Mouse (Mus musculus) forebrain, embryonic 11.5 days (tissue): Measurements from ENCODE around the gene Wnt9a. TPM values are rescaled to one million over a fixed set of nuclear protein-coding genes. Genes with fewer than 3 reads are reported as not detected.
A peak's percentile ranks its signal among the peaks of the same experiment; 100 is the strongest.

Source experiments
- ATAC-seq: fragments of 200-750 bp; cut with Nextera tagmentation; replicated peaks from 2 replicates; pipeline ENCODE4 v1.8.0; 2017; ENCODE audit warnings: moderate TSS enrichment; ENCODE audit not compliant: low FRiP score
- DNase-seq: peaks from one replicate; pipeline ENCODE4 v3.0.0-alpha.2; 2017; ENCODE audit warnings: low spot score
- H3K27ac ChIP-seq: fragments of 300-500 bp; sonication (generic); 2 replicates; pipeline ENCODE4 v1.5.1; 2014; ENCODE audit warnings: low read depth, low read length
- H3K27me3 ChIP-seq: fragments of 300-500 bp; sonication (generic); 2 replicates; pipeline ENCODE4 v1.6.1; 2014; ENCODE audit warnings: mild to moderate bottlenecking, low read length, mixed read lengths; ENCODE audit not compliant: control insufficient read depth, insufficient read depth
- H3K36me3 ChIP-seq: fragments of 300-500 bp; sonication (generic); 2 replicates; pipeline ENCODE4 v1.6.1; 2014; ENCODE audit warnings: mild to moderate bottlenecking, low read length, moderate library complexity, mixed read lengths; ENCODE audit not compliant: control insufficient read depth, insufficient read depth
- H3K4me1 ChIP-seq: fragments of 300-500 bp; sonication (generic); replicated peaks from 2 replicates; pipeline ENCODE4 v1.6.1; 2014; ENCODE audit warnings: low read length, mixed read lengths; ENCODE audit not compliant: control insufficient read depth, insufficient read depth
- H3K4me2 ChIP-seq: fragments of 300-500 bp; sonication (generic); 2 replicates; pipeline ENCODE4 v1.6.1; 2014; ENCODE audit warnings: low read depth, mild to moderate bottlenecking, low read length, moderate library complexity, mixed read lengths; ENCODE audit not compliant: severe bottlenecking
- H3K4me3 ChIP-seq: fragments of 300-500 bp; sonication (generic); 2 replicates; pipeline ENCODE4 v1.5.1; 2014; ENCODE audit warnings: low read depth, low read length
- H3K9ac ChIP-seq: fragments of 300-500 bp; sonication (generic); 2 replicates; pipeline ENCODE4 v1.6.1; 2014; ENCODE audit warnings: low read length
- H3K9me3 ChIP-seq: fragments of 300-500 bp; sonication (generic); 2 replicates; pipeline ENCODE4 v1.6.1; 2016; ENCODE audit warnings: low read length, mixed read lengths; ENCODE audit not compliant: control insufficient read depth
- WGBS: fragments of 180-500 bp; shearing (Covaris S2); extraction: QIAGEN DNeasy Blood & Tissue Kit; methylation state at CpG from one replicate; pipeline ENCODE4 v1.1.7; 2014; 5-methylcytosine and 5-hydroxymethylcytosine counted together
- polyA plus RNA-seq: library from polyadenylated mRNA; unstranded; fragments of >200 nt; fragmentation: Nextera tagmentation; extraction: Ambion mirVana; gene quantifications from 2 replicates; pipeline ENCODE4 v1.2.1, GENCODE M21; 2014

Gene Wnt9a
- polyA plus RNA-seq, 1 experiment from 2014 or later = 4.3 TPM

DNA sequence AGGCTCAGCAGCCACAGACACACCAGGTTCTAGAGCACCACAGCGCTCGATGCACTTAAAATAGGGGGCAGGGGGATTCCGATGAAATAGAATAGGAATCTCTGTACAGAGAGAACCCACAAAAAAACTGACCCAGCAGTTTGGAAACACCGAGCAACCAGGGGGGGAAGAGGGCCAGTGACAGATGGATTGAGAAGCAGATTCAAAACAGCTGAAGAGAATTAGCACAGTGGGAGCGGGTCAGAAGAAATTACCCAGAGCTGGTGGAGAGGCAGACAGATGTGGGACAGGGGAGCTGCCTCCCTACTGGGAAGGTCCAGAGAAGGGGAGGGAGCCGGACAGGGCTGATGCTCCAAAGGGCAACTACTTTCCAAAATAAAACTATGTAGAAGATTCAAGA, 9.8 kb downstream of the Wnt9a start:
- WGBS = 58% methylated on average over 6 of the region's 6 CpGs
- H3K4me1 ChIP-seq = peaks cover 4% of the 10 kb centered on the region; the same call in 1 of the 2 replicates
- no peak overlapping the region for H3K27ac ChIP-seq
- H3K9me3 ChIP-seq = no peaks in the 10 kb centered on the region
- DNase-seq = no peak
- ATAC-seq = no peak
- no peak overlapping the region for H3K4me3 ChIP-seq
- H3K4me2 ChIP-seq = no peak overlapping the region
- H3K27me3 ChIP-seq = peaks cover 2% of the 10 kb centered on the region; the same call in 1 of the 2 replicates
- H3K36me3 ChIP-seq = no peaks in the 10 kb centered on the region
- no peak overlapping the region for H3K9ac ChIP-seq

DNA sequence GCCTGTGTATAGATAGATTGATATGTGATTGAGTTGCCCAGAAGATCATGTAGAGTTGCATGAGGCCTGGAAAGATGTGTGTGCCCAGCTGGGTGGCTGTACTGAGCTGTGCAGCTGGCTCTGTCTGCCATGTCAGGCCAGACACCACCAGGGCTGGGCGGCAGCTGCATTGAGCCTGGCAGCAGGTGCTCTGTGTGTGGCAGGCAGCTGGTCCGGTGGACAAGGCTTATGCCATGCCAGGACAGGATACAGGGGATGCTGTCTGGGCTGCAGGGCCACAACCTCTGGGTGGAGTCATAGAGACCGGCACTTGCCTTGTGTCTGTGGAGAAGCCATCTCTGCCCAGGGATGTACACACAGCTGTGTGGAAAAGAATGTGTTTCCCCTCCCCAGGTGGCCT, 16.3 kb downstream of the Wnt9a start:
- H3K36me3 ChIP-seq = no peaks in the 10 kb centered on the region
- H3K9me3 ChIP-seq = no peaks in the 10 kb centered on the region
- DNase-seq (no peak), ATAC-seq (no peak)
- H3K9ac ChIP-seq = no peak overlapping the region; the same call in 1 of the 2 replicates
- H3K4me2 ChIP-seq = no peak overlapping the region
- H3K27ac ChIP-seq = no peak overlapping the region
- 84% methylated on average over 3 of the region's 3 CpGs for WGBS
- no peak overlapping the region for H3K4me3 ChIP-seq
- no peaks in the 10 kb centered on the region; the same call in 1 of the 2 replicates for H3K27me3 ChIP-seq
- no peaks in the 10 kb centered on the region for H3K4me1 ChIP-seq

DNA sequence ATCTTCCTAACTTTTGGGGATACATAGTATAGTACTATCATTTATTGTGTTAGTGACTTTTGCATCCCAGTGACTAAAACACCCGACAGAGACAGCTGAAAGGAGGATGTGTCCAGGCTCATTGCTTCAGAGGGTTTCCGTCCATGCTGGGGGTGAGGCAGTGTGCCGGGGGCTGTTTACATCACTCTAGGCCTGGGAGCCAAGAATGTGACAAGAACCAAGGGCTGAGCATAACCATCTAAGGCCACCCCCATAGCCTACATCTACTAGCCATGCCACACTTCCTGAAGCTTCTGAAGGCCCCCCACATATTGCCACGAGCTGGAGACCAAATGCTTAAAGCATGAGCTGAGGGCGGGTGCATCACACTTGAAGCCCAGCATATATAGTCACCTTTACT, 18.0 kb downstream of the Wnt9a start:
- Histone ChIP-seq H3K36me3 (no peaks in the 10 kb centered on the region), H3K4me3 (no peak overlapping the region), H3K9me3 (no peaks in the 10 kb centered on the region), H3K4me1 (peaks cover 6% of the 10 kb centered on the region; the same call in 1 of the 2 replicates), H3K9ac (no peak overlapping the region), H3K4me2 (no peak overlapping the region), H3K27me3 (no peaks in the 10 kb centered on the region), H3K27ac (no peak overlapping the region)
- ATAC-seq = no peak
- 83% methylated on average over 5 of the region's 5 CpGs for WGBS
- no peak for DNase-seq

DNA sequence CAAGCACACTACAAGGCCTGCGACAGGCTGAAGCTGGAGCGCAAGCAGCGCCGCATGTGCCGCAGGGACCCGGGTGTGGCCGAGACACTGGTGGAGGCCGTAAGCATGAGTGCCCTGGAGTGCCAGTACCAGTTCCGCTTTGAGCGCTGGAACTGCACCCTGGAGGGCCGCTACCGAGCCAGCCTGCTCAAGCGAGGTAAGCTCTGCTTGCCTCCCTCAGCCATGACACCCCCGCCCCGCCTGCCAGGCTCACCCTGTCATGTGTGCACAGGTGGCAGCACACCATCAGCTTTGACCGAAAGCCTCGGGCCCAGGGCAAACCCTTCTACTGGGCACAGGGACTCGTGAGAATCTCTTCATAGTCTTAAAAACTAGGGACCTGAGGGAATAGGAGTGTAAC, 20.9 kb downstream of the Wnt9a start:
- no peak overlapping the region for H3K4me3 ChIP-seq
- 87% methylated on average over 18 of the region's 18 CpGs for WGBS
- H3K4me2 ChIP-seq = no peak overlapping the region
- no peak for ATAC-seq
- H3K9ac ChIP-seq = no peak overlapping the region
- H3K9me3 ChIP-seq = no peaks in the 10 kb centered on the region
- H3K27me3 ChIP-seq = no peaks in the 10 kb centered on the region; the same call in 1 of the 2 replicates
- H3K36me3 ChIP-seq = no peaks in the 10 kb centered on the region
- H3K27ac ChIP-seq = no peak overlapping the region
- no peak for DNase-seq
- H3K4me1 ChIP-seq = peaks cover 10% of the 10 kb centered on the region; the same call in 1 of the 2 replicates

DNA sequence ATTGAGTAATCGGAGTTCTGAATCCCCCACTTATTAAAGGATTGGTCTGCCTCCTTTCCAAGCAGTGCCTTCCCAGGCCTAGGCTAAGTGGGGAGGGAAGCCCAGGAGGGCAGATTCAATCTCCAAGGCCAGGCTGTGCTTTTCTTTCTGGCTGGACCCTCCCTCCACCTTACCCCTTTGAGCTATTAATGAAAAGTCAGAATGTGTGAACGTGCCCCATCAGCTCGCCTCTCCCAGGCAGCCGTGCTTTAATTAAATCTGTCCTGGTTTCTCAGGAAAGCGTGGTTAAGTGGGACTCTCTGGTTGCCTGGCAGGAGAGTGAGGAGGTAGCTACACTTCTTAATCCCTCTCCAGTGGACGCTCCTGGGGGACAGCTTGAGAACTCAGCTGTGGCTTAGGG, 22.9 kb downstream of the Wnt9a start:
- peaks cover 12% of the 10 kb centered on the region; the same call in 1 of the 2 replicates for H3K4me1 ChIP-seq
- 3% methylated on average over 6 of the region's 6 CpGs for WGBS
- ATAC-seq = peak; percentile 66

DNA sequence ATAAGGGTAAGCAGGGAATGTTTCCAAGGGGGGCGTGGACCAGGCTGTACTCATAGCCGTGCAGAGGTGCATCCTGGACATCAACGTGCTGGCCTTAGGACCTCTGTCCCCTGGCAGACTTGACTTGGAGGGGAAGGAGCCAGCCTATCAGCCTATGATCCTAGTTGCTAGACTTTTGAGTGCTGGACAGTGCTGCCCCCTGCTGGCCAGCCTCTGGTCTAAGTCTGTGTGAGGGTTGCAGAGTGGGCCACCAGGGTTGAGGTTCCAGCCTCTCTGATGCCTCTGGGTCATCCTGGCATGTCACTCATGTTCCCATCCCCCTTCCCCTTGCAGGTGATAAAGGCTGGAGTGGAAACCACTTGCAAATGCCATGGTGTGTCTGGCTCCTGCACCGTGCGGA, 23.8 kb downstream of the Wnt9a start:
- DNase-seq (peak; percentile 90), ATAC-seq (0 out of 2 replicates have a peak, but pooled peaks have one; percentile 42)
- Histone ChIP-seq H3K36me3 (no peaks in the 10 kb centered on the region), H3K4me3 (no peak overlapping the region), H3K4me1 (peaks cover 12% of the 10 kb centered on the region; the same call in 1 of the 2 replicates), H3K9ac (no peak overlapping the region), H3K4me2 (no peak overlapping the region), H3K27ac (peak overlapping the region; percentile 39; the same call in 1 of the 2 replicates), H3K27me3 (peaks cover 2% of the 10 kb centered on the region), H3K9me3 (no peaks in the 10 kb centered on the region)
- WGBS = 42% methylated on average over 5 of the region's 5 CpGs

More for the DNA sequence above, 22.9 kb downstream of the Wnt9a start:
- Histone ChIP-seq H3K9ac (no peak overlapping the region), H3K4me3 (no peak overlapping the region), H3K9me3 (no peaks in the 10 kb centered on the region), H3K27me3 (peaks cover 2% of the 10 kb centered on the region), H3K36me3 (no peaks in the 10 kb centered on the region), H3K27ac (peak overlapping the region; percentile 58), H3K4me2 (no peak overlapping the region)
- DNase-seq = peak; percentile 70

DNA sequence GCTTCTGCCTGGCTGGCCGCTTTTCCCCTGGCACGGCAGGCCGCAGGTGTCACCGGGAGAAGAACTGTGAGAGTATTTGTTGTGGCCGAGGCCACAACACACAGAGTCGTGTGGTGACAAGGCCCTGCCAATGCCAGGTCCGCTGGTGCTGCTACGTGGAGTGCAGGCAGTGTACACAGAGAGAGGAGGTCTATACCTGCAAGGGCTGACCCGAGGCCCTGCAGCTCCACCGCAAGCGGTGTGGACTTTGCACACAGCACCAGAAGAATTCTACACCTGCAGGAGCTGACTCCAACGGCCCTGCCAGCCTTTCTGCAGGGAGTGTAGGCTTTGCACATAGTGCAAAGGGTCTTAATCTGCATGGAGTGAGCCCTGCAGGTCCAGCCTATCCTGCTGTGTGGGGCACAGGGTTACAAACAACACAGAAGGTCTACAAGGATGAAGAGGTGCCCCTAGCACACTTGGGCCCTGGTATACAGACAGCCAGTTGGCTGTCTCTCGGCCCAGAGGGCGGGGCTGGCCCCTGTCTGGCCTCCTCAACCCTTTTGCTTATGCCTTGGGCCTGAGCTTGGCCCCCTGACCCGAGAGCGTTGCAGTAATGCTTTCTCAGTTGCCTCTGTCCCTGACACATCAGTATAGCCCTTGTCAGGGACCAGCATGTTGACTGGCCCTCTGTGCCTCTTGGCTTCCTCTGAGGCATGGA, 24.6 kb downstream of the Wnt9a start:
- H3K4me1 ChIP-seq = peaks cover 12% of the 10 kb centered on the region; the same call in 1 of the 2 replicates

DNA sequence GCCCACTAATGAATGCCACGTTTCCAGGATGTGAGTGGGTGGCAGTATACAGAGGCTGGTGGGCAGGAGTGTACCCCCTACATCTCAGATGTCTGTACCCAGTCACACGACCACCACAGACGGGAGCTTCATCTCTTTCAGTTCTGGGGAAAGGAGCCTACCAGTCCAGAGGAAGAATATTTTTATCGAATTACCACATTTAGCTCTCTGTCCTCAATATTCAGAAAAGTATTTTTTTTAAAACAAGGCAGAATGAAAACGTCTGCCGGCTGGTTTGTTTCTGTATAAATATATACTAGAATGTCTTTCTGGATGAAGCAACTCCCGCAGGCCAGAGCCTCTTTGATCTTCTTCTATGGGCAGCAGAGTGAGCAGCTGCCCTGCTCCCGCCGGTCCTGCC, 26.2 kb downstream of the Wnt9a start:
- H3K36me3 ChIP-seq = no peaks in the 10 kb centered on the region
- WGBS = 39% methylated on average over 9 of the region's 9 CpGs
- peaks cover 12% of the 10 kb centered on the region; the same call in 1 of the 2 replicates for H3K4me1 ChIP-seq
- H3K27ac ChIP-seq = no peak overlapping the region
- no peaks in the 10 kb centered on the region for H3K9me3 ChIP-seq
- no peak overlapping the region for H3K9ac ChIP-seq
- no peak for DNase-seq
- no peak overlapping the region for H3K4me2 ChIP-seq
- H3K4me3 ChIP-seq = no peak overlapping the region
- peaks cover 2% of the 10 kb centered on the region for H3K27me3 ChIP-seq
- no peak for ATAC-seq

More for the DNA sequence above, 24.6 kb downstream of the Wnt9a start:
- Histone ChIP-seq H3K4me3 (no peak overlapping the region), H3K9ac (no peak overlapping the region), H3K9me3 (no peaks in the 10 kb centered on the region), H3K27ac (no peak overlapping the region), H3K27me3 (peaks cover 2% of the 10 kb centered on the region), H3K36me3 (no peaks in the 10 kb centered on the region), H3K4me2 (no peak overlapping the region)
- DNase-seq = no peak
- no peak for ATAC-seq
- WGBS = 85% methylated on average over 16 of the region's 16 CpGs

DNA sequence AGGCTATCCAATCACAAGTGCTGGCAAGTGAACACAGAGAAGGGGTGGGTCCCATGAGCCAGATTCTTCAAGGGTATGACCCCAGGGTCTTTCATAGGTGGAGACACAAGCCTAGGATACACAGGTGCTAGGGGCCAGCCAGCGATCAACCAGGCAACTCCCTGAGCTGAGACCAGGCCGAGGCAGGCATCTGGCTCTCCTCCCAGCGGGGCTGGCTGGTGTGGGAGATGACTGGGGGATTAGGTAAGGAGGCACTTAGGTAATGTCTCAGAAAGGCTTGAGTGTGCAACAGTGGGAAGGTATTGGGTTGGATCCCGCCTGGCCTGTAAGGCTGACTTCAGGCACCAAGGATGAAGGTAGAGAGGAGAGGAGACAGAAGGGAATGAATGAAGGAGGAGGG, 28.4 kb downstream of the Wnt9a start:
- no peak overlapping the region for H3K27ac ChIP-seq
- 83% methylated on average over 4 of the region's 4 CpGs for WGBS
- H3K4me1 ChIP-seq = peaks cover 4% of the 10 kb centered on the region; the same call in 1 of the 2 replicates

More for the DNA sequence above, 28.4 kb downstream of the Wnt9a start:
- ATAC-seq = no peak
- Histone ChIP-seq H3K9me3 (no peaks in the 10 kb centered on the region), H3K27me3 (peaks cover 2% of the 10 kb centered on the region), H3K4me3 (no peak overlapping the region), H3K4me2 (no peak overlapping the region), H3K9ac (no peak overlapping the region), H3K36me3 (no peaks in the 10 kb centered on the region)
- no peak for DNase-seq
